Mouse (Mus musculus) testis, adult 10 weeks (tissue): Measurements from ENCODE around the gene Adra2b. TPM values are rescaled to one million over a fixed set of nuclear protein-coding genes. Genes with fewer than 3 reads are reported as not detected.

Experiments used
- polyA plus RNA-seq: library from polyadenylated mRNA; stranded (reverse); fragments of 350-450 nt; fragmentation: Illumina TruSeq; extraction: RNeasy Lipid Tissue Mini Kit (QIAGEN cat#74804); gene quantifications from one replicate; pipeline ENCODE4 v1.2.3, GENCODE M21; 2014; ENCODE audit warnings: low read depth, low replicate concordance

The Adra2b gene
- polyA plus RNA-seq = 0.13 TPM

GRCm38 (mm10) chr2:127362459-127363281 lies at the start of gene Adra2b:
Gene Adra2b (plus strand): TSS chr2:127363208.

GRCm38 (mm10) chr2:127335767-127336496 lies 27.1 kb upstream of the Adra2b start, which contains the start of gene Dusp2:
Gene Dusp2 (plus strand): TSS chr2:127336159.

GRCm38 (mm10) chr2:127338416-127338815 lies 24.6 kb upstream of the Adra2b start, which contains the start of gene Astl:
Gene Astl (plus strand): TSS chr2:127338639.

Other genes starting within 250 kb of the Adra2b start
- 29.8 TPM for gene Ncaph, start 229.3 kb upstream of the Adra2b start, polyA plus RNA-seq
- gene Itpripl1, start 219.8 kb upstream of the Adra2b start, polyA plus RNA-seq = 1.6 TPM
- gene 1810024B03Rik, start 154.9 kb upstream of the Adra2b start, polyA plus RNA-seq = 23.4 TPM
- gene Snrnp200, start 154.8 kb upstream of the Adra2b start, polyA plus RNA-seq = 42.7 TPM
- 7.2 TPM for gene Ciao1, start 115.4 kb upstream of the Adra2b start, polyA plus RNA-seq
- gene Tmem127, start 115.3 kb upstream of the Adra2b start, polyA plus RNA-seq = 31.1 TPM
- gene Stard7, start 93.0 kb upstream of the Adra2b start, polyA plus RNA-seq = 47.1 TPM
- gene Dusp2, start 27.0 kb upstream of the Adra2b start, polyA plus RNA-seq = 0.53 TPM
- gene Astl, start 24.6 kb upstream of the Adra2b start, polyA plus RNA-seq = not detected
- 3.8 TPM for gene Gpat2, start 62.0 kb downstream of the Adra2b start, polyA plus RNA-seq
- gene Fahd2a, start 81.4 kb downstream of the Adra2b start, polyA plus RNA-seq = 13.6 TPM
- gene Kcnip3, start 158.9 kb downstream of the Adra2b start, polyA plus RNA-seq = 0.73 TPM
- 0.17 TPM for gene Prom2, start 178.3 kb downstream of the Adra2b start, polyA plus RNA-seq
- gene Zfp661, start 223.9 kb downstream of the Adra2b start, polyA plus RNA-seq = 7.4 TPM
- 11.0 TPM for gene Mrps5, start 224.0 kb downstream of the Adra2b start, polyA plus RNA-seq